Mouse (Mus musculus) brown adipose tissue, adult 24 weeks (tissue): ENCODE data around the gene Nupr1. TPM values are rescaled to one million over a fixed set of nuclear protein-coding genes. Genes with fewer than 3 reads are reported as not detected.
"Not testable (repeated sequence)": the region's sequence is repeated elsewhere in the genome, so short reads cannot be mapped to it uniquely, and the experiment has no call there.

Experiments
- H3K27ac ChIP-seq: fragments of 200-500 bp; replicated peaks from 2 replicates; pipeline ENCODE4 v1.5.1; 2012; ENCODE audit warnings: low read depth, mild to moderate bottlenecking, low read length
- H3K4me1 ChIP-seq: fragments of 200-500 bp; 2 replicates; pipeline ENCODE4 v1.6.1; 2012; ENCODE audit warnings: low read length, mixed read lengths; ENCODE audit not compliant: control insufficient read depth, insufficient read depth, insufficient read length
- H3K4me3 ChIP-seq: fragments of 200-500 bp; 2 replicates; pipeline ENCODE4 v1.5.1; 2012; ENCODE audit warnings: low read depth, mild to moderate bottlenecking, low read length, moderate library complexity; ENCODE audit not compliant: insufficient read depth
- polyA plus RNA-seq: library from polyadenylated mRNA; stranded (reverse); fragments of >200 nt; gene quantifications from 2 replicates; pipeline ENCODE4 v1.2.4, GENCODE M21; 2012; ENCODE audit not compliant: missing spikeins, insufficient read depth, insufficient read length

The Nupr1 gene
- polyA plus RNA-seq, 1 experiment = 89.5 TPM

- Histone ChIP-seq H3K4me3 (no peak overlapping the region), H3K4me1 (peaks cover 14% of the 10 kb centered on the region)
Observed at GRCm38 (mm10) chr7:126653991-126654390, 23.3 kb upstream of the Nupr1 start.

GRCm38 (mm10) chr7:126650852-126651251 is 20.2 kb upstream of the Nupr1 start:
- Histone ChIP-seq H3K27ac (0 out of 2 replicates have a peak overlapping the region, but pooled peaks have one; percentile 15), H3K4me3 (no peak overlapping the region), H3K4me1 (peaks cover 20% of the 10 kb centered on the region)

More at GRCm38 (mm10) chr7:126653991-126654390, 23.3 kb upstream of the Nupr1 start:
- no peak overlapping the region for H3K27ac ChIP-seq

GRCm38 (mm10) chr7:126649231-126650051 is 18.8 kb upstream of the Nupr1 start, which contains the start of gene Sgf29:
Gene Sgf29, plus strand, starts transcription at chr7:126649309.
- peak within 1 kb of the TSS; percentile 97 for H3K27ac ChIP-seq
- H3K4me3 ChIP-seq = peak within 1 kb of the TSS; percentile 85
- peaks cover 11% of the 10 kb centered on the region; the same call in 1 of the 2 replicates for H3K4me1 ChIP-seq

- H3K27ac ChIP-seq = no peak overlapping the region
- no peak overlapping the region for H3K4me3 ChIP-seq
- H3K4me1 ChIP-seq = peaks cover 11% of the 10 kb centered on the region; the same call in 1 of the 2 replicates
Observed at GRCm38 (mm10) chr7:126648486-126648885, 17.8 kb upstream of the Nupr1 start.

GRCm38 (mm10) chr7:126645708-126646107 is 15.0 kb upstream of the Nupr1 start:
- Histone ChIP-seq H3K4me3 (no peak overlapping the region), H3K4me1 (peaks cover 8% of the 10 kb centered on the region; the same call in 1 of the 2 replicates), H3K27ac (peak overlapping the region; percentile 96)

GRCm38 (mm10) chr7:126644914-126645313 is 14.3 kb upstream of the Nupr1 start:
- Histone ChIP-seq H3K4me1 (peaks cover 8% of the 10 kb centered on the region; the same call in 1 of the 2 replicates), H3K27ac (peak overlapping the region; percentile 93), H3K4me3 (no peak overlapping the region)

GRCm38 (mm10) chr7:126644345-126644744 is 13.7 kb upstream of the Nupr1 start:
- Histone ChIP-seq H3K27ac (peak overlapping the region; percentile 77), H3K4me3 (no peak overlapping the region), H3K4me1 (peaks cover 8% of the 10 kb centered on the region; the same call in 1 of the 2 replicates)

GRCm38 (mm10) chr7:126643244-126643617 is 12.6 kb upstream of the Nupr1 start:
- H3K4me3 ChIP-seq, H3K27ac ChIP-seq, H3K4me1 ChIP-seq: not testable (repeated sequence)

GRCm38 (mm10) chr7:126642545-126643243 is 12.0 kb upstream of the Nupr1 start:
- peaks cover 8% of the 10 kb centered on the region; the same call in 1 of the 2 replicates for H3K4me1 ChIP-seq

GRCm38 (mm10) chr7:126636733-126637520 is 6.3 kb upstream of the Nupr1 start:
- no peak overlapping the region for H3K4me3 ChIP-seq
- no peaks in the 10 kb centered on the region for H3K4me1 ChIP-seq
- no peak overlapping the region for H3K27ac ChIP-seq

More at GRCm38 (mm10) chr7:126642545-126643243, 12.0 kb upstream of the Nupr1 start:
- H3K4me3 ChIP-seq = no peak overlapping the region
- no peak overlapping the region for H3K27ac ChIP-seq

GRCm38 (mm10) chr7:126635375-126635774 is 4.7 kb upstream of the Nupr1 start:
- Histone ChIP-seq H3K4me3 (no peak overlapping the region), H3K27ac (no peak overlapping the region), H3K4me1 (no peaks in the 10 kb centered on the region)

- Histone ChIP-seq H3K4me1 (no peaks in the 10 kb centered on the region), H3K27ac (no peak overlapping the region), H3K4me3 (no peak overlapping the region)
Observed at GRCm38 (mm10) chr7:126632478-126632877, 1.8 kb upstream of the Nupr1 start.

GRCm38 (mm10) chr7:126629915-126630314 is 746 bp downstream of the Nupr1 start:
- Histone ChIP-seq H3K27ac (no peak overlapping the region), H3K4me1 (peaks cover 5% of the 10 kb centered on the region; the same call in 1 of the 2 replicates), H3K4me3 (no peak overlapping the region)

GRCm38 (mm10) chr7:126628111-126628510 is 2.5 kb downstream of the Nupr1 start:
- no peak overlapping the region for H3K4me3 ChIP-seq
- no peak overlapping the region for H3K27ac ChIP-seq
- peaks cover 5% of the 10 kb centered on the region; the same call in 1 of the 2 replicates for H3K4me1 ChIP-seq
